In the genomic region with DNA sequence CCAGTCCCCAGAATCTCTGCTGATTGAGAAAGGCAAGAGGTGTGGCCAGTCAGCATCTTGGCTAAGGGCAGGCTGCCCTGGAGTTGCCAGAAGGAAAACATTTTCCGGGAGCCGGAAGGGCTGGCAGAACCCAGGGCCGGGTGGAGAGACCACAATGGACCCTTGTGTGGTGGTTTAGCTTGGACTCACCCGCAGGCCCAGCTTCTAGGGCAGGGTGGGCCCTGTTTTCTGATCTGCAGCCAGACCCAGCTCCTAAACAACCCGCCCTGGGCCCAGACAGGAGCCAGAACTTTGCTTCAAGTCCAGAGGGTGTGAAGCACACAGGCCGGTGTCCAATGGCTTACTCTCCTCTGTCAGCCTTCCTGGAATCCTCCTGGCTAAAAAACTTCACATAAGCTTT, we compare ENCODE assay signal across 9 mouse cellular contexts. TPM values are rescaled to one million over a fixed set of nuclear protein-coding genes. Genes with fewer than 3 reads are reported as not detected.
DNase-seq lines count a peak whose midpoint lies in the region; ATAC-seq lines count a peak whose summit lies in the region.
"Had no signal": no experiment of that assay in that cellular context is flagged by ENCODE, and none has a peak within 500 bp of the region (broad histone marks: within the 10 kb centered on the region; RNA-seq: fewer than 3 reads in every experiment).

No protein-coding gene starts in this region.

- no peak overlapping the region for H3K4me2 ChIP-seq in kidney, embryonic 14.5 days (replicated peaks; ENCODE audit: low read depth, low read length)

- DNase-seq in adrenal gland, postnatal 14 days = peak; percentile 32
- no peak for DNase-seq in adrenal gland, adult 18-20 months (ENCODE audit: low spot score in 2 of 2)
- DNase-seq in urinary bladder, postnatal 36 days (ENCODE audit: low spot score in 2 of 2) = peak; percentile 38 to 47
- DNase-seq in urinary bladder, adult 2 months (ENCODE audit: low spot score) = no peak
- peak; percentile 55 to 62 for DNase-seq in layer of hippocampus, postnatal 10 days (ENCODE audit: low spot score in 2 of 2)
- peak; percentile 41 for DNase-seq in skeletal muscle tissue, adult 2 months (ENCODE audit: low read depth, low spot score)
- no peak for DNase-seq in retina, embryonic 14.5 days (ENCODE audit: low spot score)

- no peak overlapping the region for H3K27ac ChIP-seq in kidney, embryonic 14.5 days (ENCODE audit: low read depth, low read length)
- H3K27ac ChIP-seq: heart, embryonic 13.5 days had no signal

- no peaks in the 10 kb centered on the region for H3K4me1 ChIP-seq in kidney, embryonic 14.5 days (ENCODE audit: control insufficient read depth, insufficient read depth, low read length)
- H3K4me1 ChIP-seq: heart, embryonic 13.5 days had no signal

- H3K4me3 ChIP-seq in kidney, embryonic 14.5 days (ENCODE audit: low read length) = no peak overlapping the region

- no peak overlapping the region for H3K9ac ChIP-seq in kidney, embryonic 14.5 days (ENCODE audit: low read depth, low read length)

- no peaks in the 10 kb centered on the region for H3K9me3 ChIP-seq in kidney, embryonic 14.5 days (ENCODE audit: control insufficient read depth, low read length)
- H3K9me3 ChIP-seq: heart, embryonic 13.5 days had no signal

- no peaks in the 10 kb centered on the region for H3K27me3 ChIP-seq in kidney, embryonic 14.5 days (ENCODE audit: control insufficient read depth, insufficient read depth, low read length)
- H3K27me3 ChIP-seq: heart, embryonic 13.5 days had no signal

- WGBS in kidney, embryonic 14.5 days = 93% methylated on average over 6 of the region's 6 CpGs

- no peaks in the 10 kb centered on the region for H3K36me3 ChIP-seq in kidney, embryonic 14.5 days (ENCODE audit: control insufficient read depth, insufficient read depth, low read length)
- H3K36me3 ChIP-seq: heart, embryonic 13.5 days had no signal

- ATAC-seq in kidney, embryonic 14.5 days (ENCODE audit: low FRiP score, low TSS enrichment) = no peak

RNA-seq across cellular contexts. Expression of gene Fchsd2, which starts 30.4 kb away (rescaled TPM):
- 21.6 and 31.8 TPM in 2 replicates for total RNA-seq in adrenal gland, postnatal 14 days (2021)
- total RNA-seq in adrenal gland, adult 18-20 months (2021) = 10 to 100 TPM; 15.9 to 18.8 TPM
- 10.0 and 12.0 TPM in 2 replicates for polyA plus RNA-seq in urinary bladder, adult 2 months (2012; rRNA removed)
- total RNA-seq in layer of hippocampus, postnatal 10 days (2021) = 10 to 100 TPM; 70.3 to 74.4 TPM
- polyA plus RNA-seq in kidney, embryonic 14.5 days (2014; fragmentation: Nextera tagmentation; extraction: Ambion mirVana) = 20.5 and 35.5 TPM in 2 replicates

RNA-seq across cellular contexts. Expression of gene P2ry2, which starts 49.6 kb away (rescaled TPM):
- total RNA-seq in adrenal gland, postnatal 14 days (2021) = 4.3 and 5.0 TPM in 2 replicates
- 1 to 10 TPM; 1.7 to 4.7 TPM for total RNA-seq in adrenal gland, adult 18-20 months (2021)
- 8.6 and 8.7 TPM in 2 replicates for polyA plus RNA-seq in urinary bladder, adult 2 months (2012; rRNA removed)
- 1 to 10 TPM; 1.2 to 2.2 TPM for total RNA-seq in layer of hippocampus, postnatal 10 days (2021)
- polyA plus RNA-seq in kidney, embryonic 14.5 days (2014; fragmentation: Nextera tagmentation; extraction: Ambion mirVana) = 0.72 and 0.84 TPM in 2 replicates

Comparison
In these comparisons a context has a peak if more than half of its experiments do, and no peak if none do; other contexts are left out.
1. DNase-seq: peak in adrenal gland, postnatal 14 days (single experiment), urinary bladder, postnatal 36 days (2 of 2), layer of hippocampus, postnatal 10 days (2 of 2) and skeletal muscle tissue, adult 2 months (single experiment); none in adrenal gland, adult 18-20 months (0 of 2), urinary bladder, adult 2 months (single experiment) and retina, embryonic 14.5 days (single experiment).